ENCODE assay signal across 10 mouse cellular contexts in the genomic region with DNA sequence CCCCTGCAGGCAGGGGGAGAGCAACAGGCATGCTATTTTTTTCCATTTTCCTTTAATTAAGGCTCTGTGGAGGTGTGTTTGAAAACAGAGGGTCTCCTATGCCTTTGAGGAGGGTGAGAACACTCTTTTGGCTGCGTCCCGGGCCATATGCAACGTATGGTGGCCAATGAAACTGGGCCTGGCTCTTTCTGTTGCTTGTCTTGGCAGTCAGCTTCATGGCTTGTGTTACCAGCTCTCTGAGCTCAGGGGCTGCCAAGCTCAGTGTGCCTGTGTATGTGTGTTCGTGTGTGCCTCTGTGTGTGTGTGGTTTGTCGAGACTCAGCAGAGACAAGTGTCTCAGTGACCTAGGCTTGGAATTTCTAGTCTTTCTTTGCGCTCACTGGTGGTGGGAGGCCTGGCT. TPM values are rescaled to one million over a fixed set of nuclear protein-coding genes. Genes with fewer than 3 reads are reported as not detected.
DNase-seq lines count a peak whose midpoint lies in the region; ATAC-seq and TF ChIP-seq lines count a peak whose summit lies in the region.
"Had no signal": no experiment of that assay in that cellular context is flagged by ENCODE, and none has a peak within 500 bp of the region (broad histone marks: within the 10 kb centered on the region; RNA-seq: fewer than 3 reads in every experiment).

No protein-coding gene starts in this region.

- WGBS in forebrain, postnatal 0 days: 45% methylated on average over 6 of the region's 6 CpGs
- 86% methylated on average over 6 of the region's 6 CpGs for WGBS in forebrain, embryonic 12.5 days
- 84% methylated on average over 6 of the region's 6 CpGs for WGBS in limb, embryonic 12.5 days
- WGBS in limb, embryonic 10.5 days: 93% methylated on average over 6 of the region's 6 CpGs
- WGBS in neural tube, embryonic 15.5 days: 76% methylated on average over 6 of the region's 6 CpGs

- H3K36me3 ChIP-seq in forebrain, postnatal 0 days (ENCODE audit: insufficient read depth): no peaks in the 10 kb centered on the region
- no peaks in the 10 kb centered on the region for H3K36me3 ChIP-seq in forebrain, embryonic 12.5 days (replicated peaks)
- H3K36me3 ChIP-seq in limb, embryonic 12.5 days: no peaks in the 10 kb centered on the region
- no peaks in the 10 kb centered on the region for H3K36me3 ChIP-seq in limb, embryonic 10.5 days
- 0 out of 2 replicates have a peak, but pooled peaks cover 2% of the 10 kb centered on the region for H3K36me3 ChIP-seq in neural tube, embryonic 15.5 days

- H3K27me3 ChIP-seq in forebrain, postnatal 0 days (ENCODE audit: insufficient read depth, low read length): no peaks in the 10 kb centered on the region
- peaks cover 44% of the 10 kb centered on the region for H3K27me3 ChIP-seq in forebrain, embryonic 12.5 days
- peaks cover 45% of the 10 kb centered on the region for H3K27me3 ChIP-seq in limb, embryonic 12.5 days
- H3K27me3 ChIP-seq in limb, embryonic 10.5 days (ENCODE audit: low read depth, poor library complexity, severe bottlenecking): peaks cover 71% of the 10 kb centered on the region
- no peaks in the 10 kb centered on the region for H3K27me3 ChIP-seq in neural tube, embryonic 15.5 days (replicated peaks)

- TF ChIP-seq CTCF in forebrain, postnatal 0 days (IDR thresholded peaks at IDR 0.05; ENCODE audit: low read depth): no peak
- TF ChIP-seq CTCF in cortical plate, adult 2 months (IDR thresholded peaks at IDR 0.05; ENCODE audit: extremely low read depth, insufficient read depth, low read length): no peak

- H3K9me3 ChIP-seq in forebrain, postnatal 0 days (ENCODE audit: low read length): no peaks in the 10 kb centered on the region
- no peaks in the 10 kb centered on the region for H3K9me3 ChIP-seq in forebrain, embryonic 12.5 days
- no peaks in the 10 kb centered on the region for H3K9me3 ChIP-seq in limb, embryonic 12.5 days
- H3K9me3 ChIP-seq in limb, embryonic 10.5 days (replicated peaks): no peaks in the 10 kb centered on the region
- H3K9me3 ChIP-seq in neural tube, embryonic 15.5 days (replicated peaks): no peaks in the 10 kb centered on the region

- H3K4me2 ChIP-seq in forebrain, postnatal 0 days (ENCODE audit: low read depth): no peak overlapping the region
- no peak overlapping the region for H3K4me2 ChIP-seq in forebrain, embryonic 12.5 days
- H3K4me2 ChIP-seq in limb, embryonic 12.5 days: peak overlapping the region; percentile 93
- H3K4me2 ChIP-seq in neural tube, embryonic 15.5 days: peak overlapping the region; percentile 63

- TF ChIP-seq POLR2A in cortical plate, adult 2 months (IDR thresholded peaks at IDR 0.05; ENCODE audit: extremely low read depth, insufficient read depth, low read length): no peak

- ATAC-seq in forebrain, postnatal 0 days: peak; percentile 28
- ATAC-seq in forebrain, embryonic 12.5 days (ENCODE audit: low FRiP score): no peak
- no peak for ATAC-seq in limb, embryonic 12.5 days (ENCODE audit: insufficient number of reproducible peaks, insufficient read depth, low FRiP score, low TSS enrichment, low read depth)
- ATAC-seq in neural tube, embryonic 15.5 days (ENCODE audit: low FRiP score): no peak

- H3K9ac ChIP-seq in forebrain, postnatal 0 days: no peak overlapping the region
- no peak overlapping the region for H3K9ac ChIP-seq in forebrain, embryonic 12.5 days
- no peak overlapping the region for H3K9ac ChIP-seq in limb, embryonic 12.5 days (replicated peaks)
- no peak overlapping the region for H3K9ac ChIP-seq in neural tube, embryonic 15.5 days (replicated peaks)

- H3K27ac ChIP-seq in forebrain, postnatal 0 days (ENCODE audit: low read depth, low read length): no peak overlapping the region
- H3K27ac ChIP-seq in forebrain, embryonic 12.5 days: no peak overlapping the region
- no peak overlapping the region for H3K27ac ChIP-seq in limb, embryonic 12.5 days
- no peak overlapping the region for H3K27ac ChIP-seq in limb, embryonic 10.5 days
- peak overlapping the region; percentile 66; the same call in 1 of the 2 replicates for H3K27ac ChIP-seq in cortical plate, adult 2 months (ENCODE audit: insufficient read depth, low read length)
- H3K27ac ChIP-seq in neural tube, embryonic 15.5 days (replicated peaks): no peak overlapping the region

- peaks cover 6% of the 10 kb centered on the region for H3K4me1 ChIP-seq in forebrain, postnatal 0 days (ENCODE audit: insufficient read depth)
- H3K4me1 ChIP-seq in forebrain, embryonic 12.5 days: peaks cover 22% of the 10 kb centered on the region
- H3K4me1 ChIP-seq in limb, embryonic 12.5 days (replicated peaks): peaks cover 29% of the 10 kb centered on the region
- H3K4me1 ChIP-seq in limb, embryonic 10.5 days: peaks cover 26% of the 10 kb centered on the region
- H3K4me1 ChIP-seq in cortical plate, adult 2 months (ENCODE audit: control insufficient read depth, insufficient read depth, low read length): peaks cover 28% of the 10 kb centered on the region
- H3K4me1 ChIP-seq in neural tube, embryonic 15.5 days: peaks cover 70% of the 10 kb centered on the region

- DNase-seq in forebrain, postnatal 0 days: peak; percentile 70
- no peak for DNase-seq in limb, embryonic 10.5 days (ENCODE audit: low spot score)
- no peak for DNase-seq in kidney, postnatal 36 days
- no peak for DNase-seq in retina, embryonic 14.5 days (ENCODE audit: low spot score)
- DNase-seq: heart, postnatal 4 days; lung, postnatal 14 days had no signal

- H3K4me3 ChIP-seq in forebrain, postnatal 0 days (ENCODE audit: low read depth, low read length): no peak overlapping the region
- no peak overlapping the region for H3K4me3 ChIP-seq in forebrain, embryonic 12.5 days (replicated peaks)
- peak overlapping the region; percentile 74 for H3K4me3 ChIP-seq in limb, embryonic 12.5 days (replicated peaks)
- H3K4me3 ChIP-seq in limb, embryonic 10.5 days: no peak overlapping the region
- H3K4me3 ChIP-seq in cortical plate, adult 2 months (ENCODE audit: insufficient read depth, low read length): peak overlapping the region; percentile 97
- 0 out of 2 replicates have a peak overlapping the region, but pooled peaks have one; percentile 93 for H3K4me3 ChIP-seq in neural tube, embryonic 15.5 days (replicated peaks)

RNA-seq across cellular contexts. Expression of gene Jdp2, which starts 2.7 kb away (rescaled TPM):
- total RNA-seq in forebrain, postnatal 0 days (2014; rRNA removed): 10.4 and 17.2 TPM in 2 replicates
- polyA plus RNA-seq in forebrain, postnatal 0 days (2015; fragmentation: Nextera tagmentation; extraction: Ambion mirVana): 0.24 and 0.60 TPM in 2 replicates
- 0.47 and 0.56 TPM in 2 replicates for polyA plus RNA-seq in forebrain, embryonic 12.5 days (2016; fragmentation: Nextera tagmentation; extraction: Ambion mirVana)
- 0.87 and 1.1 TPM in 2 replicates for polyA plus RNA-seq in limb, embryonic 12.5 days (2016; fragmentation: Nextera tagmentation; extraction: Ambion mirVana)
- not detected in 2 replicates for polyA plus RNA-seq in limb, embryonic 10.5 days (2016; fragmentation: Nextera tagmentation; extraction: Ambion mirVana)
- 55.9 and 56.0 TPM in 2 replicates for polyA plus RNA-seq in cortical plate, adult 2 months (2012; rRNA removed)
- 0.68 and 0.69 TPM in 2 replicates for polyA plus RNA-seq in neural tube, embryonic 15.5 days (2015; fragmentation: Nextera tagmentation; extraction: Ambion mirVana)

Comparison
In these comparisons a context has a peak if more than half of its experiments do, and no peak if none do; other contexts are left out.
1. H3K4me3 ChIP-seq: peak in limb, embryonic 12.5 days (single experiment), cortical plate, adult 2 months (single experiment) and neural tube, embryonic 15.5 days (single experiment); none in forebrain, postnatal 0 days (single experiment), forebrain, embryonic 12.5 days (single experiment) and limb, embryonic 10.5 days (single experiment).
2. H3K4me2 ChIP-seq: peak in limb, embryonic 12.5 days (single experiment) and neural tube, embryonic 15.5 days (single experiment); none in forebrain, postnatal 0 days (single experiment) and forebrain, embryonic 12.5 days (single experiment).
3. RNA of gene Jdp2, which starts 2.7 kb away (polyA plus RNA-seq): 55.9 to 56.0 TPM in cortical plate, adult 2 months; 0.87 to 1.1 TPM in limb, embryonic 12.5 days, 0.68 to 0.69 TPM in neural tube, embryonic 15.5 days, 0.47 to 0.56 TPM in forebrain, embryonic 12.5 days, 0.24 to 0.60 TPM in forebrain, postnatal 0 days and not detected in limb, embryonic 10.5 days; every median in the first group is over 10 times any median in the second.